Mouse (Mus musculus): ENCODE measurements around the gene Ccdc182.
A peak's percentile ranks its signal among the peaks of the same experiment; 100 is the strongest.

The Ccdc182 gene

DNA sequence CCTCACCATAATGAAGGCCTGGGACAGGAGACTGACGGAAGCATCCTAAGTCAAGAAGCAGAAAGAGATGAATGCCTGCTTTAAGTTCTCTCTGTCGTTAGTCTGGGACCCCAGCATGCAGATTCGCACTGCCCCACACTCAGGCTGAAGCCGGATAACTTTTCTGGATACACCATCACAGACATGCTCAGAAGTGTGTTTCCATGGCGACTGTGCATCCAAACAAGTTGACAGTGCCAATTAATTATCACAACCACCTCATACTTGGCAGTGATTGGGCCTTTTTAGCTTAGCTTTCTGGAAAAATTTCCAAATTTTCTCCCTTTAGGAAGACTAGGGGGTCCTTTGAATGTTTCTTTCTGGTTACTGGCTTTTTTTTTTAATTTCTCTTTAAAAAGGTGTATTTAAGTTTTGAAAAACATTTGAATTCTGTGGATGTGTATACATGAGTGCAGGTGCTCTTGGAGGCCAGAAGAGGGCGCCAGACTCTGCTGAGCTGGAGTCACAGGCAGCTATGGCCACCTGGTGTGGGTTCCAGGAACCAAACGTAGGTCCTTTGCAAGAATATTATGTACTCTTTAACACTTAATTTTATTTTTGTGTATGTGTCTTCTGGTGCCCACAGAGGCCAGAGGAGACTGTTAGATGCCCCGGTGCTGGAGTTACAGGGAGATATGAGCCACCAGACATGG, 12.3 kb upstream of the Ccdc182 start:
- no peak for DNase-seq

DNA sequence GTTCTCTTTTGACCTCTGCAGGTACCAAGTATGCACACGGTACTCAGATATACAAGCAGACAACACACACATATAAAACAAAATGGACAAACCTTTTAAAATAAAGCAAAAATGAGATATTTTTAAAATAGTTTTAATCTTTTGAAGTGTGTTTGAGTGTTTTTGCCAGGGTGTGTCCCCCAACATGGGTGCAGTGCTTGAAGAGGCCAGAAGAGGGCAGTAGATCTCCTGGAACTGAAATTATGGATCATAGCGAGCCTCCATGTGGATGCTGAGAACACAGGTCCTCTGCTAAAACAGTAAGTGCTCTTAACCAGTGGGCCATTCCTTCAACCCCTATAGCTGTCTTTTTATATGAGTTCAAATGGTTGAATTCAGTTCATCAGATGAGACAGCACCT, 11.3 kb upstream of the Ccdc182 start:
- DNase-seq, result no peak

DNA sequence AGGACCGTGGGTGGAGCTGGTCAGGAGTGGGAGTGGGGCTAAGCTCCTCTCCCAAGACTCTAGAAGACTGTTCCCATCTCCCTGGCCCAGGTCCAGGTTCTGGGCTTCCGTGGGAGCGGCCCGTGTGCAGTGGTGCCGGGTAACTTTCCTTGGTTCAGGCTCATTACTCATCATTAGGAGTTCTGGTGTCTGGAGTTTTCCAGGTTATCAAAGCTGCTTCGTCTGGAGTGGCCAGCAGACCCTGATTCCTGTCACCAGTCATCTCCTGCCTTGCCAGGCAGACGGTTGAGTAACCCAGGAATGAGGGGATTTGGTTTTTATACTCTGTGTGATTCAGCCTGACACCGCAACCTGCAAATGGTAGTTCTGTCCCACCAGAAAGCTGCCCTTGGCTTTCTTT, 7.8 kb upstream of the Ccdc182 start:
- DNase-seq, result no peak

GRCm38 (mm10) chr11:88288400-88288799, 5.5 kb upstream of the Ccdc182 start:
- no peak for DNase-seq

DNA sequence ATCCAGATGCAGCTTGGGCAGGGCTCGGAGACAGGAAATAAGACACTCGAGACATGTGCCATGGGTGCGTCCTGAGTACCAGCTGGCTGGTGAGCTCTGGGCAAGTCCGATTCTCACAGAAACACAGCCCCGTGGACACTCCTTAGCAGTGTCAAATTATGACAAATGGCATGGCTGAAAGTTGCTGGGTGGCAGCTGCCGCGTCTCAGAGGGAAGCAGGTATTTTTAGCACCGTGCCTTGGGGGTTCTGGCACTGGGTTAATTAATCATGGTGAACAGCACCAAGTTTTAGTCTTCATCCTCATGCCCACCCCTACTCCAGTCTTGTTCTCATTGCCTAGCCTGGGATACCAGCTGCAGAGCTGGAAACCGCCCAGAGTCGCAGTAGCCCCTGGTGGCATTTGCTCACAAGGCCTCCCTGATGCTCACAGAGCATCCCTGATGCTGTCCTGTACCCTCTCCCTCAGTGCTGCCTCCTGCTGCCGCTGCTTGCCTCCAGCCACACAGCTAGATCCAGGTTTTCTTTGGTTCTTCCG, 5.0 kb upstream of the Ccdc182 start:
- DNase-seq, result no peak

- DNase-seq, result no peak
These were observed 2.6 kb upstream of the Ccdc182 start for GRCm38 (mm10) chr11:88291245-88291644.

DNA sequence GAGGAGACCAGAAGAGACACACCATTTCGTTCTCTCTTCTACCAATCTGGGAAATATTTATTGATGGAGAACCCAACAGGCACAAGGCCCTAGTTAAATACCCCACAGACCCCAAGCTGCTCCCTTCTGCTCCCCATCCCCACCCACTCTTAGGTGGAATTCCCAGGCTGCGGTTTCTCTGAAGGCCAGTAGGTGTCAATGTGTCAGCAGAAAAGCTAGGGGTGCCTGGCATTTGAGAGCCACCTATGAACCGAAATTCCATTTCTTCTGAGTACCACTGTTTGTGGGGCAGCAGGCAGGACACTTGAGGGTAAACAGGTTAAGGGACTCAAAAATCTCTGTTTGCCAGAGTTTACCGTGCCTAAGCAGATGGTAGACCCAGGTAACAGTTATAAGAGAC, 2.2 kb upstream of the Ccdc182 start:
- peak; percentile 71 for DNase-seq

- DNase-seq, result no peak
These were observed 494 bp downstream of the Ccdc182 start for GRCm38 (mm10) chr11:88294394-88294710.

DNA sequence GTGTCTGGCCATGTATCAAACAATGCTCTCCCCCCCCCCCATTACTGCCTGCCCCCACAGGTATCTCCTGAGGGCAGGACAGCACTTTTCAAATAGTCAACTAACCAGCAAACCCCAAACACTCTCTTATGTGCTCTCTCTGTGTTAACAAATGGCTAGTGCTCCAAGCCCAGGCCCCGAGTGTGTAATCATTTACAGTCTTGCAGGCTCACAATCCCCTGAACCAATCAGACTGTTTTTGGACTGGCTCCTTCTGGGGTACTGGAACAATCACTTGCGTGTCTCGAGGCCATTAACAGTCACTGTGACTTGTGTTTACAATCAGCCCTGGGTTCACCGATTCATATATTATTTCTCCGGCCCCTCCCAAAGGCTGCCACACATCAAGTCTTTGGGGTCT, 1.4 kb downstream of the Ccdc182 start:
- no peak for DNase-seq

DNA sequence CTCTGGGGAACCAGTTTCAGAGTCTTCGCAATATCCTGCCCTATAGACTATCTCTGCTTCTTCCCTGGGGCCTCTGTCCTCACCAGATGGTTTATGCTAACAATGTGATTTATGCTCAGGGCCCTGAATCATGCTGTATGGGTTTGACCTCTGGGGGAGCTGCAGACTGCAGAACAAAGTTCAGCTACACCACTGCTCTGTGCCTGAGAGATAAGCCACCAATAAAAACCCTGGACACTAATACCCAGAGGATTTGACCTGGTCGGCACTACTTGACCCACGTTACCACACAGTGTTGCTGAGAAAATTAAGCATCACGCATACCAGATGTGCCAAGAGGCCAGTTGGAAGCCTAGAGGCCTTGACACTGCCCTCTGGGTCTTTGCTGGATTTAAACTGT, 3.7 kb downstream of the Ccdc182 start:
- peak; percentile 67 for DNase-seq

- DNase-seq, result no peak
These were observed 5.5 kb downstream of the Ccdc182 start for GRCm38 (mm10) chr11:88299345-88299744.

DNA sequence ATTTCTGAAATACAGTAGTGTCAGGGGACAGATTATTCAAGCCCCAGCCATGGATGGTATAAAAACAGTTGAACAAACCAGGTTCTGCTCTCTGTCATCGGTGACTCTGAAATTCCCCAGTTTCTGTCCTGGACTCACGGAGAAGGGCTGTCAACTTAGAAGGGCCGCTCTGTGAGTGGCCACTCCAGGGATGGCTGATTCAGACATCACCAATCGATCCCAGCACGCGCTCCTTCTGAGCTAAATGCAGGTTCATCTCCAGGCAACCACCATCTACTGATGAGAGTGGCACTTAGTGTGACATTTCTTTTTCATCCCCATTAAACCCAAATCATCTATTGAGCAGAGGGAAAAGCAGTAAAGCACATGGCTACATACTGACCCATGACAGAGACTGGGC, 7.8 kb downstream of the Ccdc182 start:
- DNase-seq, result peak; percentile 77

GRCm38 (mm10) chr11:88305759-88306158, 11.9 kb downstream of the Ccdc182 start:
- DNase-seq, result no peak

DNA sequence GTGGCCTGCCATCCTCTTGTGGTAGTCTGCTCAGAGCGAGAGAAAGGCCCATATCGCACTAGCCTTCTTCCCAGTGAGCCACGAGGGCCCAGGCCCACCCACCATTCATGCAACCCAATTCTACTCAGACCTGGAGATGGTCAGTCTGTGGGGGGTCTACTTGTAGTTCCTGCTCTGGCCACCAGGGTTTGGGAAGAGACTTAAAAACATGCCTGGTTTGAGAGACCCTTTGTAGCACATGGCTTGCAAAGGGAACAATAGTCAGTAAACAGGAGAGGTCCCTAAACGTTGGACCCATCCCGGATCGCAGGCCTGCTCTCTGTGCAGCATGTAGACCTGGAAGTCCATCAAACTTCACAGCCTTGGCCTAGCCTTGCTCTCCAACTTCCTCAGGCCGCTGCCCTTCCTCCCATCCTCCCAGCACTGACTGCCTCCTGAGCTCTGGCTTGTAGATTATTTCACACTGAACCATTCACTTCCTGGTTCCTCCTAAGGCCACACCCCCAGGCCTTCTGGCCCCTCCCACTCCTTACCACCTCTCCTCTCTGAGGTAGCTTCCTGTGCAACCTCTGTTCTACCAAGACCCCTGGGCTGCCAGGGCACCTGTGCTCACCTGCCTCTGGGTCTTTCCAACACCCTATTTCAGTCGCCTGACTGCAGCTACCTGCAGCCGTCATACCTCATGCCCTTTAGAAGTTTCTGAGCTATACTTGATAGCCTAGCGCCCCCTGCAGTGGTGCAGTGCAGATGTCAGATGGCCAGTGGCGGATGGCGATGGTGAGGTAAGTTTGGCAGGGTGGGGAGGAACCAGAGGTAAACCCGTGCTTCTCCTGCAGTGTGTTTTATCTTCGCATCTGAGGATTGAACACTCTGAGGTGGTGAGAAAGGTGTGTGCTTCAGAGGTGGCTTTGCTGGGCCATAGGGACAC, 14.0 kb downstream of the Ccdc182 start:
- no peak for DNase-seq

DNA sequence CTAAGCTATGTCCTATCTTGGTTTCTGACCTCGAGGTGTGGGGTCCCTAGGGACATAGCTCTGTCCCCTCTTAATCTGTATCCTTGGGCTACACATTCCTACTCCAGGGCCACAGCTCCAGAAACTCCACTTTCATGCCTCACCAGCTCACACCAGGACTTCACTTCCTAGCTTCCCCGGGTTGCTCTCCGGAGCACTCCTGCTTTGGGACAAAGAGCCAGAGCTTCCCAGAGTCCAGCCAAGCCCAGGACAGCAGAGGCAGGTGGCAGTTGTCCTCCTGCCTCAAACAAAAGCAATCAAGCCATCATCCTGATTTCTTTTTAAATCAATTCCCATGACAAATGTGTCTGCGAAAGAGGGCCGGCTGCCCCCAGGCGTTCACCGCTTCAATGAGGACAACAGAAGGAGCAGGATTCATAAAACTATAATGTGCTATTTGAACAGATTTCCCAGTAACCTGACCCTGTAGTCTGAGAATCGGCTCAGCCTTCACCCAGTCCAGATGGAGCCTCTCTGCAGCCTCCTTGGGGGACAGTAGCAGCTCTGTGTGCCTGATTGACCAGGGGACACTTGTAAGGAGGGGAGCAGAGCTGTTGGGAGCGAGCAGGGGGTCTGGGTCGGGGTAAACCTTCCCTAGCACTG, 15.3 kb downstream of the Ccdc182 start:
- DNase-seq, result peak; percentile 78

- DNase-seq, result no peak
These were observed 16.9 kb downstream of the Ccdc182 start for GRCm38 (mm10) chr11:88310773-88311172.

DNA sequence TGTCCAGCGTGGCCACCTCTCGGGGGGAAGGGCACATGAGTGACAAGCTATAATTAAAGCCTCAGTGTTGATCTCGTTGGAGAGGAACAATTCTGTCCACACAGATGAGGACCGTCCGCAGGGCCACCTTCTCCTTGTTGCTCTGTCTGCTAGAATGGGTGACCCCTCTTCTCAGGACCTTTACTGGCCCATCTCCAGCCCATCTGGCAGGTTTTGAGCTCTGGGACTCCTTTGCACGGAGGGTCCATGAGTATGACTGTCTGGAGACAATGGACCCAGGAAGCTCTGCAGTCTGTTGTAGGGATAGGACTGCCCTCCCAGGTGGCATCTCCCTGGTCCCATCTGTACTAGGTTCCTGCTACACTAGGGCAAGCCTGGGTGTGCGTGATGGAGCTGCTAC, 17.7 kb downstream of the Ccdc182 start:
- DNase-seq, result no peak

DNA sequence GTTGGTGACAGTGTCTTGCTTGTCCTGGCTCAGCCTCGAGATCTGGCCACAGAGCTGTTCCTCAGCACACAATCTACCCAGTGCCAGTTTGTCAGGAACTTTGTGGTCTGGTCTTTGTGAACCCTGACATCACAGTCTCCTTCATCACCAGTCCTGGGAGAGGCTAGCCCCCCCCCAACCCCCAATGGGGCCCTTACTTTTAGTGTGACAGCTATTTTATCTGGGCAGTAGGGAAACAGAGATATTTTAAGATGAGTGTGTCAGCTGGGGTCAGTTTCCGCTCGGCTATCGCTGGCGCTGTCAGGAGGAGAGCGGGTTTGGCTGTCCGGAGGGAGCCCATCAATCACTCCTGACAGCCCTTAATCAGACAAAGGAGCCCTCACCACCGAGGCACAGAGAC, 19.7 kb downstream of the Ccdc182 start:
- DNase-seq, result no peak

GRCm38 (mm10) chr11:88314471-88314870, 20.6 kb downstream of the Ccdc182 start:
- DNase-seq, result no peak

GRCm38 (mm10) chr11:88315393-88315792, 21.5 kb downstream of the Ccdc182 start:
- no peak for DNase-seq

GRCm38 (mm10) chr11:88318850-88319249, 25.0 kb downstream of the Ccdc182 start:
- no peak for DNase-seq

DNA sequence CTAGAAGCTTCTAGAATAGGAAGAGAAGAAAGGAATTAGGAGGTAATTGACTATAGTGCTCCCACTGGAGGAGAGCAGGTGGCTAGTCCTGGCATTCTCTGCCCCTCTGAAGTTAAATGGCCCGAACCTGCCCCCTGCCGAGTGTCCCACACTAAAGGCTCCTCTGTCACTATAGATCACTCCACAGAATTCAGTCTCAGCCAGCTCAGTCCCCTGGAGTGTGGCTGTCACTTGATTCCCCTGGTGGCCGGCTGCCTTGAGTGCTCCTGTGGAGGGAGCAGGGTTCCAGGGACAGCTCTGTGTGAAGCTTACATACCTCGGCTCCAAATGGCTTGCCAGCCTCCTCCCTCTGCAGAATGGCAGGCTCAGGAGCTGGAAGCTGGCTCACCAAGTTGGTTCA, 33.2 kb downstream of the Ccdc182 start:
- peak; percentile 63 for DNase-seq

- peak; percentile 67 for DNase-seq
These were observed 35.1 kb downstream of the Ccdc182 start for GRCm38 (mm10) chr11:88328813-88329595.

Measured in retina, postnatal 1 day (tissue).